Mouse (Mus musculus) small intestine, adult 2 months (tissue): ENCODE measurements at regions not wholly inside any gene's neighbourhood (a gene's known extent, or its start where the extent isn't known, plus 50 kb on each side); places are given as distances from the start of the nearest gene placed in this dataset.

Source experiments
- H3K27ac ChIP-seq: fragments of 200-500 bp; 2 replicates; pipeline ENCODE4 v1.5.1; 2012; ENCODE audit warnings: low read depth, low read length, control low read depth, inconsistent platforms; ENCODE audit not compliant: insufficient read depth
- H3K27me3 ChIP-seq: fragments of 200-500 bp; 2 replicates; pipeline ENCODE4 v1.6.1; 2012; ENCODE audit warnings: mild to moderate bottlenecking, moderate library complexity, low read length, inconsistent platforms; ENCODE audit not compliant: control insufficient read depth, insufficient read depth
- H3K36me3 ChIP-seq: fragments of 200-500 bp; 2 replicates; pipeline ENCODE4 v1.6.1; 2012; ENCODE audit warnings: mild to moderate bottlenecking, low read length, control low read depth, inconsistent platforms; ENCODE audit not compliant: control insufficient read depth, insufficient read depth
- H3K4me1 ChIP-seq: fragments of 200-500 bp; 2 replicates; pipeline ENCODE4 v1.6.1; 2012; ENCODE audit warnings: low read length, inconsistent platforms, mixed read lengths; ENCODE audit not compliant: control insufficient read depth, insufficient read depth, insufficient read length
- H3K4me3 ChIP-seq: fragments of 200-500 bp; 2 replicates; pipeline ENCODE4 v1.5.1; 2012; ENCODE audit warnings: low read depth, mild to moderate bottlenecking, control low read depth, inconsistent platforms, low read length, moderate library complexity
- CTCF ChIP-seq: fragments of 200-500 bp; IDR thresholded peaks from 2 replicates; pipeline ENCODE4 v1.5.1; 2012; ENCODE audit warnings: low read depth, mild to moderate bottlenecking, control low read depth, inconsistent platforms, low read length, moderate library complexity, mixed read lengths; ENCODE audit not compliant: insufficient replicate concordance, insufficient read length; ENCODE audit errors: extremely low read depth
- POLR2A ChIP-seq: fragments of 200-500 bp; IDR thresholded peaks from 2 replicates; pipeline ENCODE4 v1.6.1; 2012; ENCODE audit warnings: low read depth, mild to moderate bottlenecking, control low read depth, inconsistent platforms, low read length, moderate library complexity
- WGBS: fragments of 180-500 bp; shearing (Covaris S2); methylation state at CpG from one replicate; pipeline ENCODE4 v1.1.7; 2018; 5-methylcytosine and 5-hydroxymethylcytosine counted together

GRCm38 (mm10) chr4:106020338-106020737 is 230.7 kb downstream of the Gm12728 start:
- TF ChIP-seq CTCF (no peak), POLR2A (no peak)
- H3K36me3 ChIP-seq, result no peaks in the 10 kb centered on the region
- 59% methylated on average over 4 of the region's 4 CpGs for WGBS

GRCm38 (mm10) chr4:106024591-106024990 is 234.9 kb downstream of the Gm12728 start:
- H3K27ac ChIP-seq, result no peak overlapping the region
- no peaks in the 10 kb centered on the region for H3K27me3 ChIP-seq
- no peak overlapping the region for H3K4me3 ChIP-seq
- TF ChIP-seq CTCF (no peak), POLR2A (no peak)
- no peaks in the 10 kb centered on the region for H3K4me1 ChIP-seq
- H3K36me3 ChIP-seq, result no peaks in the 10 kb centered on the region
- WGBS, result 95% methylated on average over 1 of the region's 1 CpGs

More at GRCm38 (mm10) chr4:106020338-106020737, 230.7 kb downstream of the Gm12728 start:
- Histone ChIP-seq H3K4me1 (no peaks in the 10 kb centered on the region), H3K27ac (no peak overlapping the region), H3K27me3 (no peaks in the 10 kb centered on the region), H3K4me3 (no peak overlapping the region)

- H3K4me3 ChIP-seq, result no peak overlapping the region
- WGBS, result 79% methylated on average over 15 of the region's 15 CpGs
- no peaks in the 10 kb centered on the region for H3K27me3 ChIP-seq
- TF ChIP-seq CTCF (no peak), POLR2A (no peak)
- H3K36me3 ChIP-seq, result no peaks in the 10 kb centered on the region
- H3K27ac ChIP-seq, result no peak overlapping the region
- no peaks in the 10 kb centered on the region for H3K4me1 ChIP-seq
These were observed 236.4 kb downstream of the Gm12728 start for GRCm38 (mm10) chr4:106025966-106026637.

- H3K27me3 ChIP-seq, result no peaks in the 10 kb centered on the region
- no peaks in the 10 kb centered on the region for H3K4me1 ChIP-seq
- H3K27ac ChIP-seq, result no peak overlapping the region
- TF ChIP-seq POLR2A, result no peak
- TF ChIP-seq CTCF, result no peak
- H3K36me3 ChIP-seq, result no peaks in the 10 kb centered on the region
- WGBS, result 73% methylated on average over 7 of the region's 7 CpGs
- H3K4me3 ChIP-seq, result no peak overlapping the region
These were observed 250.7 kb downstream of the Gm12728 start for GRCm38 (mm10) chr4:106040376-106040775.

- Histone ChIP-seq H3K36me3 (no peaks in the 10 kb centered on the region), H3K27ac (no peak overlapping the region), H3K27me3 (no peaks in the 10 kb centered on the region), H3K4me3 (no peak overlapping the region), H3K4me1 (no peaks in the 10 kb centered on the region)
- WGBS, result 19% methylated on average over 3 of the region's 3 CpGs
- TF ChIP-seq POLR2A (no peak), CTCF (no peak)
These were observed 252.8 kb downstream of the Gm12728 start for GRCm38 (mm10) chr4:106042456-106042855.

GRCm38 (mm10) chr4:106043661-106044060 is 254.0 kb downstream of the Gm12728 start:
- no peak for TF ChIP-seq POLR2A
- no peak for TF ChIP-seq CTCF
- H3K4me3 ChIP-seq, result no peak overlapping the region
- WGBS, result 89% methylated on average over 9 of the region's 9 CpGs
- H3K36me3 ChIP-seq, result no peaks in the 10 kb centered on the region
- H3K4me1 ChIP-seq, result no peaks in the 10 kb centered on the region
- no peaks in the 10 kb centered on the region for H3K27me3 ChIP-seq
- H3K27ac ChIP-seq, result no peak overlapping the region

- WGBS, result 90% methylated on average over 8 of the region's 8 CpGs
- no peak for TF ChIP-seq POLR2A
- no peak for TF ChIP-seq CTCF
- H3K4me3 ChIP-seq, result no peak overlapping the region
- H3K27ac ChIP-seq, result no peak overlapping the region
- no peaks in the 10 kb centered on the region for H3K36me3 ChIP-seq
- H3K4me1 ChIP-seq, result peaks cover 12% of the 10 kb centered on the region; the same call in 1 of the 2 replicates
- no peaks in the 10 kb centered on the region for H3K27me3 ChIP-seq
These were observed 258.4 kb downstream of the Gm12728 start for GRCm38 (mm10) chr4:106048053-106048452.
